Mouse (Mus musculus): ENCODE data around the gene Pkd1l1. TPM values are rescaled to one million over a fixed set of nuclear protein-coding genes. Genes with fewer than 3 reads are reported as not detected.
A peak's percentile ranks its signal among the peaks of the same experiment; 100 is the strongest.

Pkd1l1 gene
- total RNA-seq (2012; rRNA removed): not detected in 2 replicates
- not detected in 2 replicates for total RNA-seq (2014; rRNA removed)
- not detected in 2 replicates for polyA plus RNA-seq (2012; ENCODE audit: insufficient read length, low read depth)

DNA sequence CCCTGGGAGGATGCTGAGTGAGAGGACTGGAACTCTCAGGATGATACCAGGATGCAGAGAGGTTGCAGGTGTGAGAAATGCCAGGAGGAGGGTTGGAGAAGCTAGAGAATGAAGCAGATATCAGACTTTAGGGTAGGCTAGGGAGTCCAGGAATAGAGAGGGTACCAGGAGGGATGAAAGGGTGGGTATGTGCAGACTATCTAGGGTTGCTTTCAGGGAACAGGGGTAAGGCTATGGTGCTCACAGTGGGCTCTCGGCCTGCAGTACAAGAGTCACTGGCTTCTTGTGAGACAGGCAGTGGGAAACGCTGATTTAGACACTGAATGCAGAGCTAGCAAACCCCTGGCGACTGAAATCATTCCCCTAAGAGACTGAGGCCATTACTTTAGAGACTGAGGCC, at the start of gene Pkd1l1:
Gene Pkd1l1 (minus strand): TSS at position 101 of the 400 bp plus-strand sequence.
- dilution Hi-C loops (cut with MboI; ENCODE audit: extremely low pct_ligation_motif_present, extremely low pct_unique_long_range_greater_than_20kb, low sequenced_read_pairs): no loop called here
- Histone ChIP-seq H3K27ac (ENCODE audit: insufficient read depth, low read depth) (no peak within 1 kb of the TSS), H3K9me3 (replicated peaks; ENCODE audit: low read length) (no peaks in the 10 kb centered on the region), H3K4me3 (replicated peaks in 1 of 3; ENCODE audit: low read depth in 2 of 3, low read length in 2 of 3, poor library complexity in 1 of 3) (no peak within 1 kb of the TSS), H3K27me3 (replicated peaks) (peaks cover 89% of the 10 kb centered on the region), H3K9ac (ENCODE audit: insufficient read depth, low read depth) (no peak within 1 kb of the TSS), H3K36me3 (replicated peaks in 1 of 2; ENCODE audit: control insufficient read depth in 1 of 2, insufficient read depth in 1 of 2, low read length in 1 of 2) (no peaks in the 10 kb centered on the region), H3K4me1 (ENCODE audit: control insufficient read depth in 1 of 2, insufficient read depth in 2 of 2) (no peaks in the 10 kb centered on the region), H3K4me2 (ENCODE audit: insufficient read depth, low read depth, poor library complexity, severe bottlenecking) (no peak within 1 kb of the TSS), H3K79me2 (replicated peaks; ENCODE audit: control insufficient read depth, extremely low read depth, insufficient read depth, poor library complexity, severe bottlenecking) (no peaks in the 10 kb centered on the region)
- no peak for DNase-seq (ENCODE audit: extremely low read depth)
- no peak for TF ChIP-seq UBTF (IDR thresholded peaks at IDR 0.05; ENCODE audit: low read depth, low read length)
- TF ChIP-seq SMC3 (IDR thresholded peaks at IDR 0.05; ENCODE audit: low read depth, low read length): no peak
- TF ChIP-seq ELF1 (IDR thresholded peaks at IDR 0.05; ENCODE audit: low read depth, low read length): no peak
- TF ChIP-seq HCFC1 (IDR thresholded peaks at IDR 0.05; ENCODE audit: low read depth, low read length): no peak
- TF ChIP-seq TBP (conservative IDR thresholded peaks at IDR 0.05; ENCODE audit: low read depth, low read length): no peak
- no peak for TF ChIP-seq E2F4 (IDR thresholded peaks at IDR 0.05; ENCODE audit: insufficient replicate concordance, low read depth, low read length)
- no peak for TF ChIP-seq POLR2AphosphoS2 (IDR thresholded peaks at IDR 0.05; ENCODE audit: low read depth, low read length)
- TF ChIP-seq JUN (IDR thresholded peaks at IDR 0.05; ENCODE audit: insufficient read depth, low read depth, low read length): no peak
- TF ChIP-seq MAZ (IDR thresholded peaks at IDR 0.05; ENCODE audit: low read depth, low read length): no peak
- no peak for TF ChIP-seq USF2 (conservative IDR thresholded peaks at IDR 0.05; ENCODE audit: low read depth, low read length)
- no peak for TF ChIP-seq EP300 (IDR thresholded peaks at IDR 0.05; ENCODE audit: low read length)
- TF ChIP-seq PAX5 (IDR thresholded peaks at IDR 0.05; ENCODE audit: low read length): no peak
- no peak for TF ChIP-seq BHLHE40 (IDR thresholded peaks at IDR 0.05; ENCODE audit: low read depth, low read length)
- TF ChIP-seq ZMIZ1 (IDR thresholded peaks at IDR 0.05; ENCODE audit: low read depth, low read length): no peak
- TF ChIP-seq ETS1 (conservative IDR thresholded peaks at IDR 0.05; ENCODE audit: low read depth, low read length): no peak
- no peak for TF ChIP-seq IRF4 (IDR thresholded peaks at IDR 0.05; ENCODE audit: low read depth, low read length)
- no peak for TF ChIP-seq MAX (IDR thresholded peaks at IDR 0.05; ENCODE audit: low read length)
- no peak for TF ChIP-seq MAFK (IDR thresholded peaks at IDR 0.05; ENCODE audit: insufficient replicate concordance, low read length)
- no peak for TF ChIP-seq NELFE (IDR thresholded peaks at IDR 0.05; ENCODE audit: low read depth, low read length)
- TF ChIP-seq GABPA (IDR thresholded peaks at IDR 0.05; ENCODE audit: insufficient replicate concordance, low read depth, low read length): no peak
- in situ Hi-C loops (cut with MboI; ENCODE audit: low pct_ligation_motif_present, low pct_unique_long_range_greater_than_20kb, low sequenced_read_pairs): no loop called here

GRCm38 (mm10) chr11:9020207-9020606, 47.1 kb upstream of the Pkd1l1 start:
- TF ChIP-seq PAX5 (IDR thresholded peaks at IDR 0.05; ENCODE audit: low read length): no peak
- no peak for TF ChIP-seq MEF2A (IDR thresholded peaks at IDR 0.05; ENCODE audit: borderline replicate concordance, low read depth, low read length)
- no peak for TF ChIP-seq KAT2A (IDR thresholded peaks at IDR 0.05; ENCODE audit: insufficient replicate concordance, low read length)
- TF ChIP-seq RAD21 (IDR thresholded peaks at IDR 0.05; ENCODE audit: low read depth, low read length): no peak
- TF ChIP-seq NELFE (IDR thresholded peaks at IDR 0.05; ENCODE audit: low read depth, low read length): no peak
- TF ChIP-seq CTCF (conservative IDR thresholded peaks at IDR 0.05 in 1 of 2, IDR thresholded peaks at IDR 0.05 in 1 of 2; ENCODE audit: low read depth in 2 of 2, low read length in 2 of 2): no peak
- no peak for TF ChIP-seq EP300 (IDR thresholded peaks at IDR 0.05; ENCODE audit: low read length)
- TF ChIP-seq MAZ (IDR thresholded peaks at IDR 0.05; ENCODE audit: low read depth, low read length): no peak
- TF ChIP-seq HCFC1 (IDR thresholded peaks at IDR 0.05; ENCODE audit: low read depth, low read length): no peak
- TF ChIP-seq USF2 (conservative IDR thresholded peaks at IDR 0.05; ENCODE audit: low read depth, low read length): no peak
- no peak for TF ChIP-seq SIN3A (IDR thresholded peaks at IDR 0.05; ENCODE audit: low read length)
- TF ChIP-seq POLR2AphosphoS2 (IDR thresholded peaks at IDR 0.05; ENCODE audit: low read depth, low read length): no peak
- TF ChIP-seq CHD2 (IDR thresholded peaks at IDR 0.05; ENCODE audit: low read length): no peak
- TF ChIP-seq ZKSCAN1 (IDR thresholded peaks at IDR 0.05; ENCODE audit: borderline replicate concordance, low read depth, low read length): no peak
- TF ChIP-seq TBP (conservative IDR thresholded peaks at IDR 0.05; ENCODE audit: low read depth, low read length): no peak
- TF ChIP-seq E2F4 (IDR thresholded peaks at IDR 0.05; ENCODE audit: insufficient replicate concordance, low read depth, low read length): no peak
- TF ChIP-seq POLR2A (IDR thresholded peaks at IDR 0.05; ENCODE audit: low read depth, low read length): no peak
- no peak for TF ChIP-seq MXI1 (IDR thresholded peaks at IDR 0.05; ENCODE audit: low read depth, low read length)
- no peak for TF ChIP-seq SMC3 (IDR thresholded peaks at IDR 0.05; ENCODE audit: low read depth, low read length)
- TF ChIP-seq IRF4 (IDR thresholded peaks at IDR 0.05; ENCODE audit: low read depth, low read length): no peak
- no peak overlapping the region for H3K27ac ChIP-seq (ENCODE audit: insufficient read depth, low read depth)
- H3K9me3 ChIP-seq (replicated peaks; ENCODE audit: low read length): no peaks in the 10 kb centered on the region
- peaks cover 88% of the 10 kb centered on the region for H3K27me3 ChIP-seq (replicated peaks)
- in situ Hi-C loops (cut with MboI; ENCODE audit: low pct_ligation_motif_present, low pct_unique_long_range_greater_than_20kb, low sequenced_read_pairs): no loop called here
- dilution Hi-C loops (cut with MboI; ENCODE audit: extremely low pct_ligation_motif_present, extremely low pct_unique_long_range_greater_than_20kb, low sequenced_read_pairs): no loop called here
- no peaks in the 10 kb centered on the region for H3K79me2 ChIP-seq (replicated peaks; ENCODE audit: control insufficient read depth, extremely low read depth, insufficient read depth, poor library complexity, severe bottlenecking)
- no peak overlapping the region for H3K4me3 ChIP-seq (replicated peaks in 1 of 3; ENCODE audit: low read depth in 2 of 3, low read length in 2 of 3, poor library complexity in 1 of 3)
- no peaks in the 10 kb centered on the region for H3K36me3 ChIP-seq (replicated peaks in 1 of 2; ENCODE audit: control insufficient read depth in 1 of 2, insufficient read depth in 1 of 2, low read length in 1 of 2)
- 0 out of 4 replicates have a peak, but pooled peaks cover 0 to 4% of the 10 kb centered on the region in 2 experiments for H3K4me1 ChIP-seq (ENCODE audit: control insufficient read depth in 1 of 2, insufficient read depth in 2 of 2)
- H3K9ac ChIP-seq (ENCODE audit: insufficient read depth, low read depth): no peak overlapping the region
- DNase-seq (ENCODE audit: extremely low read depth): no peak
- H3K4me2 ChIP-seq (ENCODE audit: insufficient read depth, low read depth, poor library complexity, severe bottlenecking): peak overlapping the region; percentile 9; the same call in 1 of the 2 replicates

Data from CH12.LX (cell line).